Mouse (Mus musculus): ENCODE measurements around the gene Slc29a4. TPM values are rescaled to one million over a fixed set of nuclear protein-coding genes. Genes with fewer than 3 reads are reported as not detected.

Gene Slc29a4
- under 1 TPM; 0.20 to 0.86 TPM for total RNA-seq (2023)

GRCm38 (mm10) chr5:142692248-142692647, at the start of gene Slc29a4:
TSS of gene Slc29a4 (plus strand) at chr5:142692512.

Other genes with a start within 250 kb of the Slc29a4 start
- 10 to 100 TPM; 21.8 to 37.3 TPM for gene Ap5z1, start 228.6 kb upstream of the Slc29a4 start, total RNA-seq (2023)
- gene Papolb, start 162.4 kb upstream of the Slc29a4 start, total RNA-seq (2023): not detected
- gene Radil, start 141.4 kb upstream of the Slc29a4 start, total RNA-seq (2023): not detected
- gene Mmd2, start 83.7 kb upstream of the Slc29a4 start, total RNA-seq (2023): not detected
- 10 to 100 TPM; 46.1 to 46.3 TPM for gene Wipi2, start 64.8 kb upstream of the Slc29a4 start, total RNA-seq (2023)
- 100 to 1,000 TPM; 182 to 189 TPM for gene Tnrc18, start 125.2 kb downstream of the Slc29a4 start, total RNA-seq (2023)
- 1 to 10 TPM; 7.8 to 9.4 TPM for gene Fbxl18, start 202.9 kb downstream of the Slc29a4 start, total RNA-seq (2023)
- over 10,000 TPM; 15,917 to 16,228 TPM for gene Actb, start 214.2 kb downstream of the Slc29a4 start, total RNA-seq (2023)